Mouse (Mus musculus) activated CD4-positive, CD25-positive, alpha-beta regulatory T cell, adult 4 months (primary cell): Measurements from ENCODE around the gene Cpn1. TPM values are rescaled to one million over a fixed set of nuclear protein-coding genes. Genes with fewer than 3 reads are reported as not detected.

Experiments used
- polyA plus RNA-seq, 2 experiments: library from polyadenylated mRNA; unstranded; fragments of 100-300 nt; shearing (Covaris generic); gene quantifications; one replicate each; pipeline ENCODE4 v1.2.1; 2017

The Cpn1 gene
- polyA plus RNA-seq, 2 experiments from 2014 or later = 0.15 TPM; not detected in 1

Other genes starting within 250 kb of the Cpn1 start
- gene Cutc, start 233.6 kb downstream of the Cpn1 start, polyA plus RNA-seq = 10 to 100 TPM; 12.3 to 19.9 TPM
- 1 to 10 TPM; 6.6 to 8.1 TPM for gene Cox15, start 233.6 kb downstream of the Cpn1 start, polyA plus RNA-seq
- gene Abcc2, start 204.4 kb downstream of the Cpn1 start, polyA plus RNA-seq = not detected
- gene Dnmbp, start 46.4 kb downstream of the Cpn1 start, polyA plus RNA-seq = 1 to 10 TPM; 3.5 to 7.0 TPM
- not detected for gene Cyp2c23, start 42.7 kb upstream of the Cpn1 start, polyA plus RNA-seq
- 1 to 10 TPM; 4.2 to 4.9 TPM for gene Erlin1, start 83.2 kb upstream of the Cpn1 start, polyA plus RNA-seq
- 10 to 100 TPM; 42.6 to 47.7 TPM for gene Chuk, start 120.9 kb upstream of the Cpn1 start, polyA plus RNA-seq
- gene Cwf19l1, start 149.3 kb upstream of the Cpn1 start, polyA plus RNA-seq = 10 to 100 TPM; 25.7 to 31.2 TPM
- 100 to 1,000 TPM; 111 to 132 TPM for gene Bloc1s2, start 159.9 kb upstream of the Cpn1 start, polyA plus RNA-seq
- under 1 TPM in 1 of 2 experiments, not detected in 1; 0.09 TPM for gene Pkd2l1, start 205.9 kb upstream of the Cpn1 start, polyA plus RNA-seq
- not detected for gene Scd3, start 216.7 kb upstream of the Cpn1 start, polyA plus RNA-seq